Mouse (Mus musculus) hematopoietic stem cell, adult 5-6 weeks (primary cell): Measurements from ENCODE around the gene Ppfia3. TPM values are rescaled to one million over a fixed set of nuclear protein-coding genes. Genes with fewer than 3 reads are reported as not detected.

Experiments used
- ATAC-seq, 2 experiments: fragments of 125-278 bp in 1 of 2; replicated peaks in 1 of 2; 2 replicates each; pipeline ENCODE4 v1.8.0; 2016 to 2017; ENCODE audit warnings: inconsistent platforms in 2 of 2, mild to moderate bottlenecking in 2 of 2, moderate number of reproducible peaks in 2 of 2, low read depth in 1 of 2, moderate TSS enrichment in 1 of 2; ENCODE audit not compliant: low FRiP score in 2 of 2, poor library complexity in 2 of 2, severe bottlenecking in 2 of 2, insufficient read depth in 1 of 2, low TSS enrichment in 1 of 2
- total RNA-seq: library from RNA; stranded (forward); fragments of 172-1452, 232-1000 nt; gene quantifications from 2 replicates; pipeline ENCODE4 v1.2.3, GENCODE M21; 2017

The Ppfia3 gene
- total RNA-seq, 1 experiment from 2014 or later, result not detected

DNA sequence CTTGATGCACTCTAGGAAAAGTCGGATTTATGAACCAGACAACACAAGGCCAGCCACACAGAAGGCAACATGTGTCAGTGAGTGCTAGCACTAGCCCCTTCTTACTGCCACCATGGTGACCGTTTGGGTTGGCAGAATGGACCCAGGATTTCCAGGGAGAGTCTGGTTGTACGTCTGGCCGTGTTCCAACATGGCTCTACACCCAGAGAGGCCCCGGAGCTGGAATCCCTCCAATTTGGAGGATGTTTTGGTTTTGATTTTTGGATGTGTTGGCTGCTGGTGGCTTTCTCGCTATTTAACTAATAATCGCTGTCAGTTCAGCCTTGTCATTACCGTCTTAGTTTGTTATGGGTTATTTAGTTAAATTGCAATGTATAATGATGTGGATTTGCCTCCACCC lies 64.2 kb downstream of the Ppfia3 start:
- no peak for ATAC-seq

DNA sequence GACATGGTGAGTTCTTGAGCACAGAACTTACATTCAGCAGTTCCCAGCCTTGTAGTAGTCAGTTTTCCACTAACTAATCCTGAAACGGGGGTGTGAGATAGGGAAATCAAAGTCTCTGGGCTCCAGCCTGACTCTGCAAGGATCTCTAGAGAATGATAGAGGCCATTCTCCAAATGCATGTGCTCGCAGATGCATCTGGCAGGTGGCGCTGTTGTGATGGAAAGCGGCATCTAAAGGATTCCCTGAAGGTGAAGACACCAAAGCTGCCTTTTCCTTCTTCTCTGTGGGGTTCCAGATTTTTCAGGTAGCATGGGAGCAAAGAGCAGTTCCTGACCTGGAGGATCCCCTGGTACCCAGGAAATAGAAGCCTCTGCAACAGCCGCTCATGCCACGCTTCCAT lies 66.5 kb downstream of the Ppfia3 start:
- ATAC-seq, result 0 out of 4 replicates have a peak, but pooled peaks of 1 of the 2 experiments have one; percentile 34

DNA sequence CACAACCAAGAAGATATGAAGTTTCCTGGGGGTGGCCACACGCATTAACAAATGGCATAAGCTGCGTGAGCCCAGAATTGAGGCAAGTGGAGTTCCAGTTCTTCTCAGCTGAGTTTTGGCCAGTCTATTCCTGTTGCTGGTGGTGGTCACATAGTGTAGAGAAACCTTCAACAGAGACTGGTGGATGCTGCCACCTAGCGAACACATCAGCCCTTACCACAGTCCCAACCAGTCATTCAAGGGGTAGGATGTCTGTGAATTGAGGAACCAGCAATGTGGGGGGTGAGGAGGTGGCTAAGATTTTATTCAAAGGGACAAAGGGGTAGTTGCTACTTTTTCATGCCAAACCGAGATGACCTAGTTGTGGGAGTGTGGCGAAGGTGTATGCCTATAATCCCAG lies 67.1 kb downstream of the Ppfia3 start:
- ATAC-seq, result peak; percentile 97 to 98

DNA sequence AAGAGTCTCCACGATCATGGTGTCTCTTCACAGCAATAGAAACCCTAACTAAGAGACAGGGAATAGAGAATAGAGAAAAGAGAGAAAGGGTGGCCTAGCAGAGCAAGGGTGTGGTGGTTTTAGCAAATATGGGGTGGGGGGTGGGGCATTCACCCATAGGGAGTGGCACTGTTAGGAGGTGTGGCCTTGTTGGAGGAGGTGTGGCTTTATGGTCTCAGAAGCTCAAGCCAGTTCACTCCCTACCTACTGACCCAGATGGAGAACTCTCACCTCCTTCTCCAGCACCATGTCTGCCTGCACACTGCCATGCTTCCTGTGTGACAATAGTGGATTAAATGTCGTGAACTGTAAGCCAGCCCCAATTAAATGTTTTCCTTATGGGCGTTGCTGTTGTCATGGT lies 69.3 kb downstream of the Ppfia3 start:
- no peak for ATAC-seq

DNA sequence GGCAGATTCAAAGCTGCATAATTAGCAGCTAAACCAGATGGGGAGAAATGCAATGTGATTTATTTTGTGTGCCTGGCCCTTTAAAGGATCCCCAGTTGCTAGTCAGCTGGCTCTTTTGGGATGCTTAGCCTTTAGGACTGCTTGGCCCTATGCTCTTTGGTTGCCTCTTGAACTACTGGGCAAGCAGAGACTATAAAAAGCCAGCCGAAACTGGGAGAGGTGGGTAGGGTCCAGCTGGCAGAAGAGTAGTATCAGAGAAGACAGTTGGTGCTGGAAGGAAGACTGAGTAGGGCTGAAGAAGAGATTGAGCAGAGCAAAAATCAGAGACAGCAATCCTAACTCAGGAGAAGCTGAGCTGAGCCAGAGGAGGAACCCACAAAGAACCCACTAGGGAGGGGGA lies 70.2 kb downstream of the Ppfia3 start:
- ATAC-seq, result no peak

Other genes starting within 250 kb of the Ppfia3 start
- gene Rps11, start 242.6 kb downstream of the Ppfia3 start, total RNA-seq, result 1,545 and 1,649 TPM in 2 replicates
- gene Rpl13a, start 238.3 kb downstream of the Ppfia3 start, total RNA-seq, result 3,499 and 4,043 TPM in 2 replicates
- gene Gm45713, start 230.8 kb downstream of the Ppfia3 start, total RNA-seq, result 0.35 and 0.56 TPM in 2 replicates
- 15.7 and 18.9 TPM in 2 replicates for gene Flt3l, start 230.6 kb downstream of the Ppfia3 start, total RNA-seq
- 38.0 and 60.7 TPM in 2 replicates for gene Pih1d1, start 212.7 kb downstream of the Ppfia3 start, total RNA-seq
- gene Aldh16a1, start 212.4 kb downstream of the Ppfia3 start, total RNA-seq, result 25.0 and 32.6 TPM in 2 replicates
- 1.0 TPM in 1 of 2 replicates, not detected in the other for gene Slc17a7, start 203.1 kb downstream of the Ppfia3 start, total RNA-seq
- not detected in 2 replicates for gene Gfy, start 187.4 kb downstream of the Ppfia3 start, total RNA-seq
- not detected in 2 replicates for gene Pth2, start 186.0 kb downstream of the Ppfia3 start, total RNA-seq
- gene Ccdc155, start 162.1 kb downstream of the Ppfia3 start, total RNA-seq, result 0.60 and 0.75 TPM in 2 replicates
- 37.0 TPM in 2 replicates for gene Dkkl1, start 154.9 kb downstream of the Ppfia3 start, total RNA-seq
- gene Tead2, start 151.3 kb downstream of the Ppfia3 start, total RNA-seq, result 5.1 and 9.9 TPM in 2 replicates
- gene Cd37, start 127.9 kb downstream of the Ppfia3 start, total RNA-seq, result 76.4 and 103 TPM in 2 replicates
- gene Slc6a16, start 125.9 kb downstream of the Ppfia3 start, total RNA-seq, result not detected in 2 replicates
- 0.19 TPM in 1 of 2 replicates, not detected in the other for gene Slc6a21, start 89.5 kb downstream of the Ppfia3 start, total RNA-seq
- gene Trpm4, start 33.2 kb downstream of the Ppfia3 start, total RNA-seq, result 3.2 and 10.8 TPM in 2 replicates
- gene Hrc, start 31.7 kb downstream of the Ppfia3 start, total RNA-seq, result not detected in 2 replicates
- gene Lin7b, start 3.6 kb upstream of the Ppfia3 start, total RNA-seq, result 3.2 TPM in 1 of 2 replicates, not detected in the other
- 498 and 589 TPM in 2 replicates for gene Snrnp70, start 28.7 kb upstream of the Ppfia3 start, total RNA-seq
- gene Kcna7, start 38.6 kb upstream of the Ppfia3 start, total RNA-seq, result not detected in 2 replicates
- gene Ntf5, start 46.7 kb upstream of the Ppfia3 start, total RNA-seq, result 0.79 TPM in 1 of 2 replicates, not detected in the other
- not detected in 2 replicates for gene Lhb, start 53.8 kb upstream of the Ppfia3 start, total RNA-seq
- 8.5 and 11.3 TPM in 2 replicates for gene Gys1, start 67.8 kb upstream of the Ppfia3 start, total RNA-seq
- gene Ruvbl2, start 71.1 kb upstream of the Ppfia3 start, total RNA-seq, result 134 and 137 TPM in 2 replicates
- gene Ftl1, start 92.9 kb upstream of the Ppfia3 start, total RNA-seq, result 599 and 753 TPM in 2 replicates
- 18.0 and 28.0 TPM in 2 replicates for gene Bax, start 99.9 kb upstream of the Ppfia3 start, total RNA-seq
- not detected in 2 replicates for gene Tulp2, start 114.9 kb upstream of the Ppfia3 start, total RNA-seq
- not detected in 2 replicates for gene Gm45808, start 119.8 kb upstream of the Ppfia3 start, total RNA-seq
- gene Dhdh, start 121.8 kb upstream of the Ppfia3 start, total RNA-seq, result 16.9 and 21.6 TPM in 2 replicates
- gene Nucb1, start 143.4 kb upstream of the Ppfia3 start, total RNA-seq, result 255 and 378 TPM in 2 replicates
- gene Ppp1r15a, start 159.2 kb upstream of the Ppfia3 start, total RNA-seq, result 267 and 291 TPM in 2 replicates
- gene Plekha4, start 159.3 kb upstream of the Ppfia3 start, total RNA-seq, result 0.31 and 3.1 TPM in 2 replicates
- not detected in 2 replicates for gene Hsd17b14, start 187.9 kb upstream of the Ppfia3 start, total RNA-seq
- 16.4 and 20.9 TPM in 2 replicates for gene Bcat2, start 203.1 kb upstream of the Ppfia3 start, total RNA-seq
- gene Fgf21, start 248.5 kb upstream of the Ppfia3 start, total RNA-seq, result not detected in 2 replicates